Mouse (Mus musculus): ENCODE measurements around the gene Faap20. TPM values are rescaled to one million over a fixed set of nuclear protein-coding genes. Genes with fewer than 3 reads are reported as not detected.

Gene Faap20
- polyA plus RNA-seq, 1 experiment from 2014 or later = 73.8 TPM

DNA sequence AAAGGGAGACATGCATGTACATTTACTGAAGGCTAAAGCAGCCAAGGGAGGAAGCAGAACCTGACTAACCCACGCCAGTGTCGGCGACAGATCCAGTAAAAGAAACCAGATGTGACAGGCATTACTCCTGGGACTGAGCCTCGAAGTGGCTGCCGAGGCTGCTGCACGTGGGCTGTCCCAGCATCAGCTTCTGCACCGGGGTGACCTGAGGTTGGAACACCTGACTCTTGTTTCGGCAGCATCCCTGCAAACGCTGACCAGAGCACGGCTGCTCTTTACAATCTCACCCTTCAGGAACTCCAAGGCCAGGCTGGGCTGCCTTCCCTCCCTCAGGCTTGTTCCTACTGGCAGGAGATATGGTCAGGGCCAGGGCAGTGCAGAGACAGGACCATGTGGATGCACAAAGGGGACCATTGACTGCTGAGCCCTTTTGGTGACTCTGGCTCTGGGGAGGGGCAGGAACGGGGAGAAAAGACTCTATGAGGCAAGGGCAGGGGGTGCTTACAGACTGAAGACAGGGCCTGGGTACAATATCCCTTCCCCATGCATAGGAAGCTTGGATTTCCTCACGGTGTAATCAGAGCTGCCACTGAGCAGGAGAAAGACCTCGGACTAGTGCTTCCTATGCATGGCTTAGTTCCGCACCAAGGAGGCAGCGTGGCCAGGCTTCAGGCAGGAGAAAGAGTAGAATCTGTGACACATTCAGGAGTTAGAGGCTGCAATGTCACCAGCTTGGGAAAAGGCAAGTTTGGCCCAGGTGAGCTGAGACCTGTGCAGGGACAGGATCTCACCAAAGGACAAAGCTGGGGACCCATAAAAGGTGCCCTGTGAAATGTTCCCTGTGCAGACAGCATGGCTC lies 35.1 kb downstream of the Faap20 start:
- Histone ChIP-seq H3K4me3 (ENCODE audit: low read length) (no peak overlapping the region), H3K27me3 (ENCODE audit: control insufficient read depth, insufficient read depth, low read length) (no peaks in the 10 kb centered on the region), H3K27ac (ENCODE audit: low read depth, low read length) (no peak overlapping the region), H3K4me2 (replicated peaks; ENCODE audit: low read depth, low read length) (no peak overlapping the region), H3K36me3 (ENCODE audit: control insufficient read depth, insufficient read depth, low read length) (no peaks in the 10 kb centered on the region), H3K9me3 (ENCODE audit: control insufficient read depth, low read length) (no peaks in the 10 kb centered on the region), H3K9ac (ENCODE audit: low read depth, low read length) (no peak overlapping the region), H3K4me1 (ENCODE audit: control insufficient read depth, insufficient read depth, low read length) (peaks cover 37% of the 10 kb centered on the region)
- no peak for ATAC-seq (ENCODE audit: low FRiP score, low TSS enrichment)
- WGBS = 52% methylated on average over 15 of the region's 15 CpGs

DNA sequence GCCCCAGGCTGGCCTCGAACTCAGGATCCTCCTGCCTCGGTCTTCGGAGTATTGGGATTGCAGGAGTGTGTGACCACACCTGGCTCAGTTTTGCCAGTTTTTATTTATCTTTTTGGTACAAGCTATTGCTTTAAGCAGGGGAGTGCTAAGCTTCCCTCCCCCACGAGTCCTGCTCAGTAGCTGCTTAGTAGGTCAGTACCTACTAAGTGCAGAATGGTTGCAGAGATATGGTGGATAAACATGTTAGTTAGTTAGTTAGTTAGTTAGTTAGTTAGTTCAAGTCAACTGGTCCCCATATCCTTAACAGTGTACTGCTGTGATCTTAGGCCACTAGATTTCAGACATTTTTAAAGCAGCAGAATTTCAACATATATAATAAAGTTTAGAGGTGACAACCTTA lies 36.5 kb downstream of the Faap20 start:
- WGBS = 95% methylated on average over 4 of the region's 4 CpGs
- no peaks in the 10 kb centered on the region for H3K9me3 ChIP-seq (ENCODE audit: control insufficient read depth, low read length)
- H3K9ac ChIP-seq (ENCODE audit: low read depth, low read length) = no peak overlapping the region
- no peak overlapping the region for H3K4me3 ChIP-seq (ENCODE audit: low read length)
- H3K4me1 ChIP-seq (ENCODE audit: control insufficient read depth, insufficient read depth, low read length) = peaks cover 26% of the 10 kb centered on the region
- H3K4me2 ChIP-seq (replicated peaks; ENCODE audit: low read depth, low read length) = no peak overlapping the region
- H3K27ac ChIP-seq (ENCODE audit: low read depth, low read length) = no peak overlapping the region
- no peaks in the 10 kb centered on the region for H3K36me3 ChIP-seq (ENCODE audit: control insufficient read depth, insufficient read depth, low read length)
- H3K27me3 ChIP-seq (ENCODE audit: control insufficient read depth, insufficient read depth, low read length) = no peaks in the 10 kb centered on the region
- no peak for ATAC-seq (ENCODE audit: low FRiP score, low TSS enrichment)

DNA sequence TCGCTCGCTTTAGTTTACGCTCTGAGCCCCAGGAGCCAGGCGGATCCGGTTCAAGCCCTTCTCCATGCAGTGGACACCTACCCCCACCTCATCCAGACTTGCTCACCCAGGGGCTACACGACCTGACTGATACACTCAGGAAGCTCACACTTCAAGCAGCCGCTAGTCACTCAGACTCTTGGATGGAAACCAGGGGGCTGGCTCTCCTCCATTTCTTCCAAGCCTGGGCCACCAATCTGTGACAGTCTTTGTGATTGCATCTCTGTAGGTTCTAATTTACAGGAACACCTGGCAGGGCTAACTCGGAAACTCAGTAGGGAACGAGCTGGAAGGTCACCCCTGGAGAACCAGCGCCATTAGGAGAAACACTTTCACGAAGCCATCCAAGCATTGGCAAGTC lies 38.1 kb downstream of the Faap20 start:
- Histone ChIP-seq H3K27ac (ENCODE audit: low read depth, low read length) (no peak overlapping the region), H3K9ac (ENCODE audit: low read depth, low read length) (no peak overlapping the region), H3K4me1 (ENCODE audit: control insufficient read depth, insufficient read depth, low read length) (peaks cover 11% of the 10 kb centered on the region), H3K27me3 (ENCODE audit: control insufficient read depth, insufficient read depth, low read length) (no peaks in the 10 kb centered on the region), H3K9me3 (ENCODE audit: control insufficient read depth, low read length) (no peaks in the 10 kb centered on the region), H3K36me3 (ENCODE audit: control insufficient read depth, insufficient read depth, low read length) (no peaks in the 10 kb centered on the region), H3K4me2 (replicated peaks; ENCODE audit: low read depth, low read length) (no peak overlapping the region), H3K4me3 (ENCODE audit: low read length) (no peak overlapping the region)
- WGBS = 85% methylated on average over 11 of the region's 11 CpGs
- ATAC-seq (ENCODE audit: low FRiP score, low TSS enrichment) = no peak

DNA sequence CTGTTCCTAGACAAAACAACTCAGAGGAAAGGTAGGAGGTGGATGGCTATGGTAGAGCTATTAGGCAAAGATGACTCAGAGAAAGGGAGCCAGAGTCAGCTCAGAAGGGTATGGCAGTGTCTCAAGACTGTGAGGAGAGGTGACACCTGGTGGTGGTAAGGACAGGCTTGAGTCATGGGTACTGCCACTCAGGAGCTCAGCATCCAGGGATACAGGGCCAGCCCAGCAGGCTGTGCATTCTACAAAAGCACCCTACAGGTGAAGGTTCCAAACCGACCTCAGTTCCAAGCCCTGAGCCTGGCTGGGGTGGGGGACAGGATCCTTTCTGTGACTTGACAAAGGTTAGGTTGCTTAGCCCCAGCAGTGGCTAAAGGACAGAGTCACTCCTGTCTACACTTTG lies 39.0 kb downstream of the Faap20 start:
- no peak for ATAC-seq (ENCODE audit: low FRiP score, low TSS enrichment)
- no peaks in the 10 kb centered on the region for H3K9me3 ChIP-seq (ENCODE audit: control insufficient read depth, low read length)
- H3K4me2 ChIP-seq (replicated peaks; ENCODE audit: low read depth, low read length) = no peak overlapping the region
- 75% methylated on average over 1 of the region's 1 CpGs for WGBS
- H3K27me3 ChIP-seq (ENCODE audit: control insufficient read depth, insufficient read depth, low read length) = no peaks in the 10 kb centered on the region
- no peak overlapping the region for H3K4me3 ChIP-seq (ENCODE audit: low read length)
- no peak overlapping the region for H3K9ac ChIP-seq (ENCODE audit: low read depth, low read length)
- H3K27ac ChIP-seq (ENCODE audit: low read depth, low read length) = no peak overlapping the region
- no peaks in the 10 kb centered on the region for H3K36me3 ChIP-seq (ENCODE audit: control insufficient read depth, insufficient read depth, low read length)
- peaks cover 2% of the 10 kb centered on the region for H3K4me1 ChIP-seq (ENCODE audit: control insufficient read depth, insufficient read depth, low read length)

DNA sequence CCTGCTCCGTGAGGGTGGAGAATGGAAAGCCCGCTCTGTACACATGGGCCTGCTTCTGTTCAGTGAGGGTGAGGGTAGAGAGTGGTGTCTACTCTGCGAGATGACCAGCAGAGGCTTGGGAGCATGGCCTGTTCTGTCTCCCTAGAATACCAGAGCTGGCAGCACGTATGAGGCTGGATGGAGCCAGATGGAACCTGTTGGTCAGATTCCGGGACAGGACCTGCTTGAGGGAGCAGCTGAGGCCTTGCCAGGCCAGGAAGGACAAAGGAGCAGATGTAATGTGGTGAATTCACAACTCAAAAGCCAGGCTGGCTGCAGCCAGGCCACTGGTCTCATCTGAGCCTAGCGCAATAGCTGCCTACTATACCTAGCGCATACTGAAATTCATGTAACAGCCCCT lies 40.4 kb downstream of the Faap20 start:
- no peak overlapping the region for H3K4me3 ChIP-seq (ENCODE audit: low read length)
- H3K4me2 ChIP-seq (replicated peaks; ENCODE audit: low read depth, low read length) = no peak overlapping the region
- H3K9ac ChIP-seq (ENCODE audit: low read depth, low read length) = no peak overlapping the region
- 92% methylated on average over 7 of the region's 7 CpGs for WGBS
- H3K4me1 ChIP-seq (ENCODE audit: control insufficient read depth, insufficient read depth, low read length) = no peaks in the 10 kb centered on the region
- no peak for ATAC-seq (ENCODE audit: low FRiP score, low TSS enrichment)
- no peaks in the 10 kb centered on the region for H3K36me3 ChIP-seq (ENCODE audit: control insufficient read depth, insufficient read depth, low read length)
- no peaks in the 10 kb centered on the region for H3K27me3 ChIP-seq (ENCODE audit: control insufficient read depth, insufficient read depth, low read length)
- H3K9me3 ChIP-seq (ENCODE audit: control insufficient read depth, low read length) = no peaks in the 10 kb centered on the region
- H3K27ac ChIP-seq (ENCODE audit: low read depth, low read length) = no peak overlapping the region

DNA sequence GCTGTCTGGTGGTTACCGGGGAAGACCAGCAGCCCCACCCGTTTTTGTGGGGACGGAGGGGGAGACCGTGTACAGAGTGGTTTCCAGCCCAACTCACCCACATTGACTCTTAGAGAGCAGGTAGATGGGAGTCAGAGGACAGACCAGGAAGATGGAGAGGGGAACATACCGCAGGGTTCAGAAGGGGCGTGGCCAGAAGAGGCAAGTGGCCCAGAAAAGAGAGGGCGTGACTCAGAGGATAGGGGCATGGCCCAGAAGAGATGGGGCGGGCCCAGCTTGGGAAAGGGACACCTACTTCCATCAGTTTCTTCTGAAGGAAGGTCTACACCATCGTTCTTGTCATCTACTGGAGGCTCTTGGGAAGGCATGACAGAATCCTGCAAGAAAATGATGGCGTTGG lies 43.3 kb downstream of the Faap20 start:
- Histone ChIP-seq H3K27me3 (ENCODE audit: control insufficient read depth, insufficient read depth, low read length) (no peaks in the 10 kb centered on the region), H3K4me3 (ENCODE audit: low read length) (no peak overlapping the region), H3K4me1 (ENCODE audit: control insufficient read depth, insufficient read depth, low read length) (no peaks in the 10 kb centered on the region), H3K36me3 (ENCODE audit: control insufficient read depth, insufficient read depth, low read length) (no peaks in the 10 kb centered on the region), H3K4me2 (replicated peaks; ENCODE audit: low read depth, low read length) (no peak overlapping the region), H3K9ac (ENCODE audit: low read depth, low read length) (no peak overlapping the region), H3K27ac (ENCODE audit: low read depth, low read length) (no peak overlapping the region), H3K9me3 (ENCODE audit: control insufficient read depth, low read length) (no peaks in the 10 kb centered on the region)
- no peak for ATAC-seq (ENCODE audit: low FRiP score, low TSS enrichment)
- 88% methylated on average over 10 of the region's 10 CpGs for WGBS

DNA sequence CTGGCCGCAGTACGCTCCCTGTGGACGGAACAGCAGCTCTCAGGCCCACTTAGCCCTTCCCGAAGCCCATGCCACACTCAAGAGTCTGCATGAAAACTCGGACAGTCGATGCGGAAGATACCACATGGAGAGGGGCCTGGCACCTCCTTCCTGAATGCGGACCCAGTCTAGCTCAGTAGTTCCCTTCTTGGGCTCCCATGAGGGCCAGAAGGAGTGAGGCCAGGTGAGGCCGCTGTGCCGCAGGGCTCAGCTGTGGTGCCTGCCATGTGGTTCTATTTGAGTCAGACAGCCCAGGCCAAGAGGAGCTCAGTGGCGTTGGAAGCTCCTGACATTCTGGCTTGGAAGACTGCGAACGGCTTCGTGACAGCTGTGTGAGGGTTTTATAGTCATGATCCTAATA lies 44.8 kb downstream of the Faap20 start:
- Histone ChIP-seq H3K9ac (ENCODE audit: low read depth, low read length) (no peak overlapping the region), H3K4me1 (ENCODE audit: control insufficient read depth, insufficient read depth, low read length) (no peaks in the 10 kb centered on the region), H3K9me3 (ENCODE audit: control insufficient read depth, low read length) (no peaks in the 10 kb centered on the region), H3K36me3 (ENCODE audit: control insufficient read depth, insufficient read depth, low read length) (no peaks in the 10 kb centered on the region), H3K4me2 (replicated peaks; ENCODE audit: low read depth, low read length) (no peak overlapping the region), H3K27me3 (ENCODE audit: control insufficient read depth, insufficient read depth, low read length) (no peaks in the 10 kb centered on the region), H3K4me3 (ENCODE audit: low read length) (no peak overlapping the region), H3K27ac (ENCODE audit: low read depth, low read length) (no peak overlapping the region)
- no peak for ATAC-seq (ENCODE audit: low FRiP score, low TSS enrichment)
- WGBS = 89% methylated on average over 14 of the region's 14 CpGs

DNA sequence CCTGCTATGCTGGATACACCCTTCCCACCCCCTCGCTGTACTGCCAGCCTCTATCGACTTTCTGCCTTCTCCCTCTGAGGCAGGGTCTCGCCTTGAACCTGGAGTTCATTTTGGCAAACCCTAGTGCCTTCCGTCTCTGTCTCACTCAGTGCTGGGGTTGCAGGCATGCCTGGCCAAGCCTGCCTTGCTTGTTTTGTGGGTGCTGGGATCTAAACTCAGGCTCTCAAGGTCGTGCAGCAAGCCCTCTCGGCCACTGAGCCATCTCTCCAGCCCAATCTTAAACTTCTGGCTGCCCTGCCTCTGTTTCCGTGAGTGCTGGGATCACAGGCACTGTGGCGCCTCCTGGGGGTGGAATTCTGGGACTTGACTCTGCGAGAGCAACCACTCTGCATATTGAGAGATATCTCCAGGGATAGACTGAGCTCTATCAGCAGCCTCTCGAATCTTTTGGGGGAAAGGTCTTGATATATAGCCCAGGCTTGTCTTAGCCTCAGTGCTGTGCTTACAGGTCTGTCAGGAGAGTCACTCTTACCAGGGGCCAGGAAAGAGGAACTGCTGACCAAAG lies 45.5 kb downstream of the Faap20 start:
- Histone ChIP-seq H3K27ac (ENCODE audit: low read depth, low read length) (no peak overlapping the region), H3K36me3 (ENCODE audit: control insufficient read depth, insufficient read depth, low read length) (no peaks in the 10 kb centered on the region), H3K4me1 (ENCODE audit: control insufficient read depth, insufficient read depth, low read length) (no peaks in the 10 kb centered on the region), H3K9ac (ENCODE audit: low read depth, low read length) (no peak overlapping the region), H3K4me2 (replicated peaks; ENCODE audit: low read depth, low read length) (no peak overlapping the region), H3K27me3 (ENCODE audit: control insufficient read depth, insufficient read depth, low read length) (no peaks in the 10 kb centered on the region), H3K9me3 (ENCODE audit: control insufficient read depth, low read length) (no peaks in the 10 kb centered on the region), H3K4me3 (ENCODE audit: low read length) (no peak overlapping the region)
- no peak for ATAC-seq (ENCODE audit: low FRiP score, low TSS enrichment)
- 73% methylated on average over 10 of the region's 10 CpGs for WGBS

DNA sequence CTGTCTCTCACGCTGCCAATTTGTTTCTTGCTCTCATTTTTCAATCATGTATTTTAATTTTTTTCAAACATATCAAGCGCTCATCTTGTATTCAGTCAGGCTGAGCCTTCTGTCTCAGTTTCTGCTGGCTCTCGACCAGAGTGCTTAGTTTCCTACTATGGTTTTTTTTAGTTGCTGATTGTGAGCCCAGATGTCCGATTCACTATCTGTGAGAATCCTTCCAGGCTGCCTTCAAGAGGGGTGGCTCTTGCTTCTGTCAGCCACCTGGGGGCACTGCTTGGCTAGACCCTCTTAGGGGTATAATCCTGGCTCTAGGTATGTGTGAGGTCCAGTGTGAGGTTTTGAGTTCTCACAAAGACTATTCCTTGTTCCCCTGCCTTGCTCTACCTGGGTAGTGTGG lies 46.4 kb downstream of the Faap20 start:
- H3K9me3 ChIP-seq (ENCODE audit: control insufficient read depth, low read length) = no peaks in the 10 kb centered on the region
- H3K9ac ChIP-seq (ENCODE audit: low read depth, low read length) = no peak overlapping the region
- WGBS = 75% methylated on average over 4 of the region's 4 CpGs
- ATAC-seq (ENCODE audit: low FRiP score, low TSS enrichment) = no peak
- H3K27me3 ChIP-seq (ENCODE audit: control insufficient read depth, insufficient read depth, low read length) = no peaks in the 10 kb centered on the region
- no peak overlapping the region for H3K4me2 ChIP-seq (replicated peaks; ENCODE audit: low read depth, low read length)
- no peak overlapping the region for H3K4me3 ChIP-seq (ENCODE audit: low read length)
- H3K4me1 ChIP-seq (ENCODE audit: control insufficient read depth, insufficient read depth, low read length) = no peaks in the 10 kb centered on the region
- no peaks in the 10 kb centered on the region for H3K36me3 ChIP-seq (ENCODE audit: control insufficient read depth, insufficient read depth, low read length)
- H3K27ac ChIP-seq (ENCODE audit: low read depth, low read length) = no peak overlapping the region
